Mouse (Mus musculus) olfactory bulb, adult 2 months (tissue): ENCODE measurements around the gene Zcchc10.

Experiments used
- CTCF ChIP-seq: fragments of 200-500 bp; IDR thresholded peaks from 2 replicates; pipeline ENCODE4 v1.5.1; 2012; ENCODE audit warnings: low read depth, mild to moderate bottlenecking, low read length, moderate library complexity; ENCODE audit not compliant: insufficient read depth
- POLR2A ChIP-seq: fragments of 200-500 bp; IDR thresholded peaks from 2 replicates; pipeline ENCODE4 v1.6.1; 2012; ENCODE audit warnings: mild to moderate bottlenecking, low read depth, low read length, moderate library complexity; ENCODE audit not compliant: insufficient read depth

DNA sequence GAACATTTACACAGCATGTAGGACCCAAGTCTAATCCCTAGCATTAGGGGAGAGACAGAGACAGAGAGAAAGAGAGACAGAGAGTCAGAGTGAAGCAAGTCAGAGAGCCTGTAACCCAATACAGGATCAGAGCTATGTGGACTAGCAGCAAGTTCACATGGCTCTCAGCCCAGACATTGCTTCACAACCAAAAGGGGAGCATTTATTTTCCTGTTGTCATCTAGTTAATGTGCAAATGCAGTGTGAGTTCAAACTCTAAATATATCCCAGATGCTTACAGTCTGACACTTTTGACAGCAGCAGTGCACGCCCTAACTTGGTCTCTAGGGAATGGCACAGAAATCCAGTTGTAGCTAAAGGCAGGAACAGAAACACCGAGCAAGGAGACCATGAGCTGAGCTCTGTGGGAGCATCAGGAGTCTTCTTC, 15.6 kb upstream of the Zcchc10 start:
- TF ChIP-seq POLR2A, result no peak
- no peak for TF ChIP-seq CTCF
